Mouse (Mus musculus): ENCODE data around the gene Mreg. TPM values are rescaled to one million over a fixed set of nuclear protein-coding genes. Genes with fewer than 3 reads are reported as not detected.

Gene Mreg
- total and polyA plus RNA-seq, 2 experiments, result 19.5 to 43.1 TPM

- 0 out of 2 replicates have a peak overlapping the region, but pooled peaks have one; percentile 59 for H3K4me3 ChIP-seq (ENCODE audit: insufficient read depth, low read depth, low read length)
- TF ChIP-seq POLR2A (IDR thresholded peaks at IDR 0.05; ENCODE audit: extremely low read depth, insufficient read depth, low read length) (no peak), CTCF (IDR thresholded peaks at IDR 0.05; ENCODE audit: low read depth, low read length) (no peak)
- no peak overlapping the region for H3K9ac ChIP-seq (ENCODE audit: low read depth, low read length)
- H3K27ac ChIP-seq (replicated peaks; ENCODE audit: insufficient read depth, low read depth, low read length), result no peak overlapping the region
- no peak for DNase-seq (ENCODE audit: extremely low read depth, low read depth, low spot score)
- H3K4me1 ChIP-seq (ENCODE audit: control insufficient read depth, insufficient read depth, low read length), result 0 out of 2 replicates have a peak, but pooled peaks cover 3% of the 10 kb centered on the region
- H3K36me3 ChIP-seq (ENCODE audit: control insufficient read depth, insufficient read depth, low read length), result no peaks in the 10 kb centered on the region
- H3K79me2 ChIP-seq (ENCODE audit: control insufficient read depth, insufficient read depth, low read length), result no peaks in the 10 kb centered on the region
- H3K27me3 ChIP-seq (ENCODE audit: control insufficient read depth, insufficient read depth, low read length), result no peaks in the 10 kb centered on the region
- 15% methylated on average over 13 of the region's 13 CpGs for WGBS
Observed at GRCm38 (mm10) chr1:72225054-72225718, 13.1 kb upstream of the Mreg start.

- no peaks in the 10 kb centered on the region for H3K27me3 ChIP-seq (ENCODE audit: control insufficient read depth, insufficient read depth, low read length)
Observed at GRCm38 (mm10) chr1:72220008-72220407, 7.9 kb upstream of the Mreg start.

GRCm38 (mm10) chr1:72219116-72219515 is 7.0 kb upstream of the Mreg start:
- Histone ChIP-seq H3K27me3 (ENCODE audit: control insufficient read depth, insufficient read depth, low read length) (no peaks in the 10 kb centered on the region), H3K36me3 (ENCODE audit: control insufficient read depth, insufficient read depth, low read length) (no peaks in the 10 kb centered on the region), H3K79me2 (ENCODE audit: control insufficient read depth, insufficient read depth, low read length) (no peaks in the 10 kb centered on the region), H3K27ac (replicated peaks; ENCODE audit: insufficient read depth, low read depth, low read length) (no peak overlapping the region), H3K9ac (ENCODE audit: low read depth, low read length) (no peak overlapping the region), H3K4me3 (ENCODE audit: insufficient read depth, low read depth, low read length) (no peak overlapping the region), H3K4me1 (ENCODE audit: control insufficient read depth, insufficient read depth, low read length) (0 out of 2 replicates have a peak, but pooled peaks cover 3% of the 10 kb centered on the region)
- WGBS, result 7% methylated on average over 2 of the region's 2 CpGs
- peak; percentile 44 for DNase-seq (ENCODE audit: extremely low read depth, low read depth, low spot score)
- TF ChIP-seq POLR2A (IDR thresholded peaks at IDR 0.05; ENCODE audit: extremely low read depth, insufficient read depth, low read length) (no peak), CTCF (IDR thresholded peaks at IDR 0.05; ENCODE audit: low read depth, low read length) (no peak)

More at GRCm38 (mm10) chr1:72220008-72220407, 7.9 kb upstream of the Mreg start:
- Histone ChIP-seq H3K4me1 (ENCODE audit: control insufficient read depth, insufficient read depth, low read length) (0 out of 2 replicates have a peak, but pooled peaks cover 3% of the 10 kb centered on the region), H3K27ac (replicated peaks; ENCODE audit: insufficient read depth, low read depth, low read length) (no peak overlapping the region), H3K36me3 (ENCODE audit: control insufficient read depth, insufficient read depth, low read length) (no peaks in the 10 kb centered on the region), H3K4me3 (ENCODE audit: insufficient read depth, low read depth, low read length) (no peak overlapping the region), H3K79me2 (ENCODE audit: control insufficient read depth, insufficient read depth, low read length) (no peaks in the 10 kb centered on the region), H3K9ac (ENCODE audit: low read depth, low read length) (no peak overlapping the region)
- peak; percentile 47 for DNase-seq (ENCODE audit: extremely low read depth, low read depth, low spot score)
- 35% methylated on average over 4 of the region's 4 CpGs for WGBS
- TF ChIP-seq CTCF (IDR thresholded peaks at IDR 0.05; ENCODE audit: low read depth, low read length), result peak; percentile 37
- TF ChIP-seq POLR2A (IDR thresholded peaks at IDR 0.05; ENCODE audit: extremely low read depth, insufficient read depth, low read length), result no peak

GRCm38 (mm10) chr1:72218626-72219025 is 6.5 kb upstream of the Mreg start:
- H3K27ac ChIP-seq (replicated peaks; ENCODE audit: insufficient read depth, low read depth, low read length), result no peak overlapping the region
- 59% methylated on average over 2 of the region's 2 CpGs for WGBS
- no peaks in the 10 kb centered on the region for H3K27me3 ChIP-seq (ENCODE audit: control insufficient read depth, insufficient read depth, low read length)
- 0 out of 2 replicates have a peak, but pooled peaks cover 3% of the 10 kb centered on the region for H3K4me1 ChIP-seq (ENCODE audit: control insufficient read depth, insufficient read depth, low read length)
- H3K4me3 ChIP-seq (ENCODE audit: insufficient read depth, low read depth, low read length), result no peak overlapping the region
- no peaks in the 10 kb centered on the region for H3K36me3 ChIP-seq (ENCODE audit: control insufficient read depth, insufficient read depth, low read length)
- H3K79me2 ChIP-seq (ENCODE audit: control insufficient read depth, insufficient read depth, low read length), result no peaks in the 10 kb centered on the region
- no peak for DNase-seq (ENCODE audit: extremely low read depth, low read depth, low spot score)
- no peak for TF ChIP-seq CTCF (IDR thresholded peaks at IDR 0.05; ENCODE audit: low read depth, low read length)
- no peak for TF ChIP-seq POLR2A (IDR thresholded peaks at IDR 0.05; ENCODE audit: extremely low read depth, insufficient read depth, low read length)
- H3K9ac ChIP-seq (ENCODE audit: low read depth, low read length), result no peak overlapping the region

GRCm38 (mm10) chr1:72216761-72217160 is 4.7 kb upstream of the Mreg start:
- TF ChIP-seq POLR2A (IDR thresholded peaks at IDR 0.05; ENCODE audit: extremely low read depth, insufficient read depth, low read length) (no peak), CTCF (IDR thresholded peaks at IDR 0.05; ENCODE audit: low read depth, low read length) (no peak)
- Histone ChIP-seq H3K4me1 (ENCODE audit: control insufficient read depth, insufficient read depth, low read length) (0 out of 2 replicates have a peak, but pooled peaks cover 3% of the 10 kb centered on the region), H3K4me3 (ENCODE audit: insufficient read depth, low read depth, low read length) (no peak overlapping the region), H3K36me3 (ENCODE audit: control insufficient read depth, insufficient read depth, low read length) (no peaks in the 10 kb centered on the region), H3K79me2 (ENCODE audit: control insufficient read depth, insufficient read depth, low read length) (peaks cover 2% of the 10 kb centered on the region; the same call in 1 of the 2 replicates), H3K27me3 (ENCODE audit: control insufficient read depth, insufficient read depth, low read length) (no peaks in the 10 kb centered on the region), H3K9ac (ENCODE audit: low read depth, low read length) (no peak overlapping the region), H3K27ac (replicated peaks; ENCODE audit: insufficient read depth, low read depth, low read length) (no peak overlapping the region)
- DNase-seq (ENCODE audit: extremely low read depth, low read depth, low spot score), result no peak
- 88% methylated on average over 7 of the region's 7 CpGs for WGBS

- Histone ChIP-seq H3K36me3 (ENCODE audit: control insufficient read depth, insufficient read depth, low read length) (no peaks in the 10 kb centered on the region), H3K9ac (ENCODE audit: low read depth, low read length) (no peak overlapping the region), H3K27ac (replicated peaks; ENCODE audit: insufficient read depth, low read depth, low read length) (no peak overlapping the region), H3K4me1 (ENCODE audit: control insufficient read depth, insufficient read depth, low read length) (0 out of 2 replicates have a peak, but pooled peaks cover 3% of the 10 kb centered on the region), H3K4me3 (ENCODE audit: insufficient read depth, low read depth, low read length) (no peak overlapping the region), H3K79me2 (ENCODE audit: control insufficient read depth, insufficient read depth, low read length) (peaks cover 2% of the 10 kb centered on the region; the same call in 1 of the 2 replicates), H3K27me3 (ENCODE audit: control insufficient read depth, insufficient read depth, low read length) (no peaks in the 10 kb centered on the region)
- 74% methylated on average over 4 of the region's 4 CpGs for WGBS
- DNase-seq (ENCODE audit: extremely low read depth, low read depth, low spot score), result no peak
- TF ChIP-seq POLR2A (IDR thresholded peaks at IDR 0.05; ENCODE audit: extremely low read depth, insufficient read depth, low read length) (no peak), CTCF (IDR thresholded peaks at IDR 0.05; ENCODE audit: low read depth, low read length) (no peak)
Observed at GRCm38 (mm10) chr1:72215174-72215573, 3.1 kb upstream of the Mreg start.

Data from liver, adult 2 months (tissue).